Mouse (Mus musculus): ENCODE measurements around the gene Ppp1r37. TPM values are rescaled to one million over a fixed set of nuclear protein-coding genes. Genes with fewer than 3 reads are reported as not detected.

Gene Ppp1r37
- total and polyA plus RNA-seq, 2 experiments from 2014 or later: 27.2 to 87.8 TPM

DNA sequence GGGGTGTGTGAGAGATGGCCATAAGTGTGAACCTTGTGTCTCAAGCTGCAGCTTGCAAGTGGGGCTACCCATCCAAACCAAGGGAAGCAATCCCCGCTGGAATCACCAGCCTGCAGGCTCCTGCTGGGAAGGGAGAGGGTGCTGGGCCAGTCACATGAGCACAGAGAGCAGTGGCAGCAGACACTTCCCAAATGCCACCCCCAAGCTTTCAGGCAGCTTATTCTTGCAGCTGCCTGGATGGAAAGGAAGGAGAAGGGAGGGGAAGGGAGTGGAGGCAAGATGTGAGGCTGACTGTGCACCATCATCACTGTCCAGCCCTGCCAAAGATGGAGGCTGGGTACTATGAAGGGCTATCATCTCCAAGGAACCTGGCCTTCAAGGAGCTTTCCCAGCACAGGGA, 8.7 kb downstream of the Ppp1r37 start:
- Histone ChIP-seq H3K27me3 (ENCODE audit: insufficient read depth, low read length) (no peaks in the 10 kb centered on the region), H3K4me1 (ENCODE audit: insufficient read depth) (peaks cover 4% of the 10 kb centered on the region; the same call in 1 of the 2 replicates), H3K4me2 (ENCODE audit: low read depth) (no peak overlapping the region), H3K27ac (ENCODE audit: low read depth, low read length) (no peak overlapping the region), H3K4me3 (ENCODE audit: low read depth, low read length) (no peak overlapping the region), H3K9ac (no peak overlapping the region), H3K9me3 (ENCODE audit: low read length) (no peaks in the 10 kb centered on the region), H3K36me3 (ENCODE audit: insufficient read depth) (peaks cover 3% of the 10 kb centered on the region; the same call in 1 of the 2 replicates)
- WGBS: 55% methylated on average over 1 of the region's 1 CpGs
- DNase-seq (no peak), ATAC-seq (no peak)
- TF ChIP-seq CTCF (IDR thresholded peaks at IDR 0.05; ENCODE audit: low read depth): no peak

DNA sequence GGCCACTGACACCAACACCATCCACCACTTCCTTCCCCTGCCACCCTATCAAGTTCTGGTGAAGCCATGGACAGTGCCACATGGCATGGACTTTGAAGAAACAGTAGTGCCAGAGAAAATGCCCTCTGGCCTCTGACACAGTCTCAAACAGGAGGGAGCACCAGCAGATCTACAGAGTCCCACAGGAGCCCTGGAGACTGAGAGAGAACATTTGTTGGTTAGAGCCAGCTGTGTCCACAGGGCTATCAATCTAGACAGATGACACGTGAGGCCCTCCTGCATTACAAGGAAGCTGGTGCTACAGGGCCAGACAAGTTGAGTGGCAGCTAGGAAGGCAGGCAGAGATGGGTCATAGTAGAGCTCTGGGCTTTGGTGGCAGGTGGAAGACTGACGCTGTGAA, 10.4 kb downstream of the Ppp1r37 start:
- TF ChIP-seq CTCF (IDR thresholded peaks at IDR 0.05; ENCODE audit: low read depth): no peak
- no peak overlapping the region for H3K4me3 ChIP-seq (ENCODE audit: low read depth, low read length)
- no peaks in the 10 kb centered on the region for H3K4me1 ChIP-seq (ENCODE audit: insufficient read depth)
- H3K36me3 ChIP-seq (ENCODE audit: insufficient read depth): peaks cover 3% of the 10 kb centered on the region; the same call in 1 of the 2 replicates
- WGBS: 79% methylated on average over 2 of the region's 2 CpGs
- no peak overlapping the region for H3K9ac ChIP-seq
- H3K9me3 ChIP-seq (ENCODE audit: low read length): no peaks in the 10 kb centered on the region
- no peak for DNase-seq
- no peak overlapping the region for H3K27ac ChIP-seq (ENCODE audit: low read depth, low read length)
- no peak for ATAC-seq
- H3K4me2 ChIP-seq (ENCODE audit: low read depth): no peak overlapping the region
- no peaks in the 10 kb centered on the region for H3K27me3 ChIP-seq (ENCODE audit: insufficient read depth, low read length)

DNA sequence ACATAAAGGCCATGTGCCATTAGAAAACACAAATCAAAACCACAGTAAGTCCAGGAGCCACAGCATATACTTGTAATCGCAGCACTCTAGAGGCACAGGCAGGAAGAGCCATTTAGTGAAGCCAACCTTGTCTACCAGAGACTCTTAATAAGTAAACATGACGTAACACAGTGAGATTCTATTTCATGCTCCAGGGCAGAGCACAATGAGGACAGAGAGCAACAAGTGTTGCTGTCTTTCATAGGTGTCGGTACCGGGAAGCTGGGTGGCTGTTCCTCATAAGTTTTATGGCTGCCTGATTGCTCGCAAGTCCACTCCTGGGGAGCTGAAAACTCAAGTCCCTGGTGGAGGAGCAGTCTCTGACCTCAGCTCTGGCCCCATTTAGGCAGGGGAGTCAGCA, 11.2 kb downstream of the Ppp1r37 start:
- H3K27ac ChIP-seq (ENCODE audit: low read depth, low read length): no peak overlapping the region
- no peaks in the 10 kb centered on the region for H3K9me3 ChIP-seq (ENCODE audit: low read length)
- H3K4me1 ChIP-seq (ENCODE audit: insufficient read depth): no peaks in the 10 kb centered on the region
- TF ChIP-seq CTCF (IDR thresholded peaks at IDR 0.05; ENCODE audit: low read depth): no peak
- ATAC-seq: no peak
- DNase-seq: no peak
- WGBS: 90% methylated on average over 5 of the region's 5 CpGs
- no peak overlapping the region for H3K4me2 ChIP-seq (ENCODE audit: low read depth)
- H3K4me3 ChIP-seq (ENCODE audit: low read depth, low read length): no peak overlapping the region
- H3K27me3 ChIP-seq (ENCODE audit: insufficient read depth, low read length): no peaks in the 10 kb centered on the region
- H3K36me3 ChIP-seq (ENCODE audit: insufficient read depth): peaks cover 3% of the 10 kb centered on the region; the same call in 1 of the 2 replicates
- no peak overlapping the region for H3K9ac ChIP-seq

DNA sequence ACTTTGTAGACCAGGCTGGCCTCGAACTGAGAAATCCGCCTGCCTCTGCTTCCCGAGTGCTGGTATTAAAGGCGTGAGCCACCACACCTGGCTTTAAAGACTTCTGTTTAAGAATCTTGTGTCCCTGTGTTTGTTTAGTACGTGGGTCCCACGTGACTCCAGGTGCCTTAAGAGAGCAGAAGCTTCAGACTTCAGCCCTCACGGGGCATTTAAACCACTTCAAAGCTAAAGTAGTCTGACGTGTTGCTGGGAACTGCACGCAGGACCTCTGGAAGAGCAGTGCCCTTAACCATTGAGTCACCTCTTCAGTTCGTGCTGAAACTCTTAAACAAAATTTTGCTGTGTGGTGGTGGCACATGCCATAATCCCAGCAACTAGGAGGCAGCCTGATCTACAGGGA, 13.5 kb downstream of the Ppp1r37 start:
- H3K4me1 ChIP-seq (ENCODE audit: insufficient read depth): no peaks in the 10 kb centered on the region
- H3K27me3 ChIP-seq (ENCODE audit: insufficient read depth, low read length): no peaks in the 10 kb centered on the region
- no peak for TF ChIP-seq CTCF (IDR thresholded peaks at IDR 0.05; ENCODE audit: low read depth)
- no peak overlapping the region for H3K9ac ChIP-seq
- no peak overlapping the region for H3K4me2 ChIP-seq (ENCODE audit: low read depth)
- 93% methylated on average over 10 of the region's 10 CpGs for WGBS
- H3K9me3 ChIP-seq (ENCODE audit: low read length): no peaks in the 10 kb centered on the region
- peaks cover 3% of the 10 kb centered on the region; the same call in 1 of the 2 replicates for H3K36me3 ChIP-seq (ENCODE audit: insufficient read depth)
- DNase-seq (no peak), ATAC-seq (no peak)
- H3K4me3 ChIP-seq (ENCODE audit: low read depth, low read length): no peak overlapping the region
- H3K27ac ChIP-seq (ENCODE audit: low read depth, low read length): no peak overlapping the region

DNA sequence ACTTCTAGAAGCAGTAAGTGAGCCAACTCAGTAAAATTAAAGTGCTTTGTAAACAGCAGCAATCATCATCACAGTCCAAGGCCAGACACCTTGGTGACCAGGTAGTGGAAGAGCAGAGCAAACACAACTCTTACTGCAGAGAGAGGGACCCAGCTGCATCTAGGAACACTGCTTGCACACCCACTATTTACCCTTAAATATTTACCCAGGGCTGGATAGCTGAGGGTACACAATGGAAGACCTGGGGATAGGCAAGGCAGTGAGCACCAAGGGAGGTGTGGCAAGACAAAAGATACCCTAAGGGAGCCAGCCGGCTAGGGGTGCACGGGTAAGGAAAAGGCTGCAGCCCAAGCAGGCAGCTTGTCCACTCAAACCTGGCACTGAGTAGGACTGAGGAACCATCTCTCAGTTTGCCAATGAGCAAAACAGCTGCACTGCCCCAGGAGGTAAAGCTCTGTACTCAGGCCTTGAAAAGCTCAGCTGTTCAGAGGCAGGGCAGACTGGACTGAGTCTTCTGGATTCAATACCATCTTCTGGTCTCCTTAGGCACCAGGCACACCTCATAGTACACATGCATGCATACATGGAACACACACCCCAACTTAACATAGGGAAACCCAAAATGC, 15.4 kb downstream of the Ppp1r37 start:
- H3K4me2 ChIP-seq (ENCODE audit: low read depth): no peak overlapping the region
- 68% methylated on average over 2 of the region's 2 CpGs for WGBS
- DNase-seq: no peak
- H3K36me3 ChIP-seq (ENCODE audit: insufficient read depth): no peaks in the 10 kb centered on the region
- H3K4me3 ChIP-seq (ENCODE audit: low read depth, low read length): no peak overlapping the region
- no peak for TF ChIP-seq CTCF (IDR thresholded peaks at IDR 0.05; ENCODE audit: low read depth)
- H3K9me3 ChIP-seq (ENCODE audit: low read length): no peaks in the 10 kb centered on the region
- no peaks in the 10 kb centered on the region for H3K27me3 ChIP-seq (ENCODE audit: insufficient read depth, low read length)
- H3K4me1 ChIP-seq (ENCODE audit: insufficient read depth): no peaks in the 10 kb centered on the region
- H3K9ac ChIP-seq: no peak overlapping the region
- no peak overlapping the region for H3K27ac ChIP-seq (ENCODE audit: low read depth, low read length)
- no peak for ATAC-seq

DNA sequence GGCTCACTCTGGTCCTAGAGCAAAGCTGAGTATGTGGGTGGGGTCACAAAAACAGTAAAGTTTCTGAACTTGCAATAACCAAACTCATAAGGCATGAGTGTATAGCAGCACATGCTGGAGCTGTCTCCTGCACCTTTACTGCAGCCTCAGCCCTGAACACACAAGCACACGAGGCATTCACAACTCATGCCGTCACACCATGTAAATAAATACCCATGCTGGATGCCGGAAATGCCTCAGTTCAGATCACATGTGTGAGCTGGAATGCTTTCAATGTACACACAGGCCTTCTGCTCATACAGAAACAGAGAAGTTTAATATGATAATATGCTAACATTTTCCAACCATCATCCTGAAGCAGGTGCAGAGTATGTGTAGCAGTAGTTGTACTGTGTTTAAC, 16.9 kb downstream of the Ppp1r37 start:
- no peak for DNase-seq
- Histone ChIP-seq H3K9me3 (ENCODE audit: low read length) (no peaks in the 10 kb centered on the region), H3K36me3 (ENCODE audit: insufficient read depth) (no peaks in the 10 kb centered on the region), H3K27me3 (ENCODE audit: insufficient read depth, low read length) (no peaks in the 10 kb centered on the region), H3K4me3 (ENCODE audit: low read depth, low read length) (no peak overlapping the region), H3K4me2 (ENCODE audit: low read depth) (no peak overlapping the region), H3K4me1 (ENCODE audit: insufficient read depth) (0 out of 2 replicates have a peak, but pooled peaks cover 3% of the 10 kb centered on the region), H3K9ac (no peak overlapping the region), H3K27ac (ENCODE audit: low read depth, low read length) (no peak overlapping the region)
- TF ChIP-seq CTCF (IDR thresholded peaks at IDR 0.05; ENCODE audit: low read depth): no peak
- WGBS: 49% methylated on average over 3 of the region's 3 CpGs
- no peak for ATAC-seq

DNA sequence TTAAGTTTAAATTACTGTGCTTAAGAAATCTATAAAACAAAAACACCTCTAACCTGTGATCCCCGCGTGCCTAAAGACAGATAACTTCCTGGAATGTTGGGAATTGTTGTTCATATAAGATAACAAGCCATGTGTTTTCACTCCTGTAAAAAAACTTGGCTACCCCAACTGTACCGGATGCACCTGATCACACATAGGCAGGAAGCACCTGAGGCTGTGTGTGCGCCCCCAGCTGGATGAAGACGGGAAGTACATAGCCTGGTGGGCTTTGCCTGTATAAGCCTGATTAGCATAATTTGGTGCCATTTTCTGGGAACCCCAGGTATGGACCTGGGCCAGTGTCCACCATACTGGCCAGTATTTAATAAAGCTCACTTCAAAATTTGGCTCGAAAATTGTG, 19.3 kb downstream of the Ppp1r37 start:
- H3K4me3 ChIP-seq (ENCODE audit: low read depth, low read length): no peak overlapping the region
- DNase-seq (peak; percentile 11), ATAC-seq (no peak)
- H3K4me2 ChIP-seq (ENCODE audit: low read depth): no peak overlapping the region
- H3K27me3 ChIP-seq (ENCODE audit: insufficient read depth, low read length): no peaks in the 10 kb centered on the region
- H3K4me1 ChIP-seq (ENCODE audit: insufficient read depth): 0 out of 2 replicates have a peak, but pooled peaks cover 3% of the 10 kb centered on the region
- H3K9ac ChIP-seq: no peak overlapping the region
- no peaks in the 10 kb centered on the region for H3K36me3 ChIP-seq (ENCODE audit: insufficient read depth)
- no peaks in the 10 kb centered on the region for H3K9me3 ChIP-seq (ENCODE audit: low read length)
- peak; percentile 60 for TF ChIP-seq CTCF (IDR thresholded peaks at IDR 0.05; ENCODE audit: low read depth)
- 56% methylated on average over 6 of the region's 6 CpGs for WGBS
- no peak overlapping the region for H3K27ac ChIP-seq (ENCODE audit: low read depth, low read length)

Data from forebrain, postnatal 0 days (tissue).